8 mouse cellular contexts compared by ENCODE assay signal in genomic region chr14:31251626-31252025, GRCm38 (mm10). TPM values are rescaled to one million over a fixed set of nuclear protein-coding genes. Genes with fewer than 3 reads are reported as not detected.
DNase-seq lines count a peak whose midpoint lies in the region; ATAC-seq and TF ChIP-seq lines count a peak whose summit lies in the region.

No protein-coding gene starts in this region.

- intact Hi-C loops in heart, adult 2 months (cut with DNase I) = loop anchor here (2.0 to 5.0 kb wide), 3 partner anchors 35 to 119 kb away; partner anchors contain the start of genes Capn7, Nisch, Nt5dc2 and Sema3g
- intact Hi-C loops in heart, postnatal 14 days (cut with DNase I) = loop anchor here (5.0 kb wide), 1 partner anchor 34 kb away; the partner anchor contains the start of genes Nisch and Sema3g
- intact Hi-C loops in gastrocnemius, postnatal 14 days (cut with DNase I; ENCODE audit: low total_unique reads) = loop anchor here (10.0 kb wide), 1 partner anchor 123 kb away; no protein-coding TSS in a partner anchor

- no peak for TF ChIP-seq POLR2A in heart, adult 2 months (IDR thresholded peaks at IDR 0.05; ENCODE audit: insufficient read depth, low read depth, low read length)

- H3K4me1 ChIP-seq in heart, adult 2 months (ENCODE audit: control insufficient read depth, insufficient read depth, low read length) = peaks cover 3% of the 10 kb centered on the region
- H3K4me1 ChIP-seq in forebrain, embryonic 12.5 days = peaks cover 22% of the 10 kb centered on the region
- peaks cover 7 to 9% of the 10 kb centered on the region in 2 experiments for H3K4me1 ChIP-seq in liver, embryonic 14.5 days (replicated peaks; ENCODE audit: control insufficient read depth in 2 of 2, insufficient read depth in 2 of 2, low read length in 1 of 2)

- H3K36me3 ChIP-seq in heart, adult 2 months (ENCODE audit: control insufficient read depth, insufficient read depth, low read length) = no peaks in the 10 kb centered on the region; the same call in 1 of the 2 replicates
- peaks cover 40% of the 10 kb centered on the region for H3K36me3 ChIP-seq in forebrain, embryonic 12.5 days (replicated peaks)
- H3K36me3 ChIP-seq in liver, embryonic 14.5 days (replicated peaks; ENCODE audit: control insufficient read depth, insufficient read depth, low read depth) = peaks cover 36% of the 10 kb centered on the region

- peak overlapping the region; percentile 92 for H3K9ac ChIP-seq in heart, adult 2 months (ENCODE audit: low read depth, low read length)
- peak overlapping the region; percentile 96 for H3K9ac ChIP-seq in forebrain, embryonic 12.5 days
- peak overlapping the region; percentile 94 for H3K9ac ChIP-seq in liver, embryonic 14.5 days (replicated peaks)

- peak overlapping the region; percentile 90 for H3K27ac ChIP-seq in heart, adult 2 months
- H3K27ac ChIP-seq in forebrain, embryonic 12.5 days = peak overlapping the region; percentile 91
- H3K27ac ChIP-seq in liver, embryonic 14.5 days = peak overlapping the region; percentile 44

- no peaks in the 10 kb centered on the region for H3K27me3 ChIP-seq in heart, adult 2 months (ENCODE audit: control insufficient read depth, insufficient read depth, low read length)
- H3K27me3 ChIP-seq in forebrain, embryonic 12.5 days = no peaks in the 10 kb centered on the region
- H3K27me3 ChIP-seq in liver, embryonic 14.5 days (ENCODE audit: control insufficient read depth, insufficient read depth, low read length) = no peaks in the 10 kb centered on the region

- no peaks in the 10 kb centered on the region for H3K9me3 ChIP-seq in forebrain, embryonic 12.5 days
- no peaks in the 10 kb centered on the region for H3K9me3 ChIP-seq in liver, embryonic 14.5 days (ENCODE audit: control insufficient read depth, low read length)

- peak overlapping the region; percentile 99 for H3K4me3 ChIP-seq in heart, adult 2 months
- H3K4me3 ChIP-seq in forebrain, embryonic 12.5 days (replicated peaks) = peak overlapping the region; percentile 93
- H3K4me3 ChIP-seq in liver, embryonic 14.5 days (ENCODE audit: insufficient read depth in 1 of 2, low read depth in 2 of 2, low read length in 2 of 2) = peak overlapping the region; percentile 88 to 97

- H3K4me2 ChIP-seq in forebrain, embryonic 12.5 days = peak overlapping the region; percentile 92
- peak overlapping the region; percentile 82 for H3K4me2 ChIP-seq in liver, embryonic 14.5 days (ENCODE audit: low read depth)

- H3K79me2 ChIP-seq in heart, adult 2 months (replicated peaks; ENCODE audit: control insufficient read depth, insufficient read depth, low read length) = no peaks in the 10 kb centered on the region

- ATAC-seq in CD4-positive, CD25-positive, alpha-beta regulatory T cell, adult 4 months = peak; percentile 30
- no peak; the same call in 1 of the 2 replicates for ATAC-seq in forebrain, embryonic 12.5 days (ENCODE audit: low FRiP score)
- peak; percentile 22 for ATAC-seq in liver, embryonic 14.5 days (ENCODE audit: insufficient read depth)

- DNase-seq in heart, adult 2 months = no peak
- DNase-seq in heart, postnatal 14 days = no peak
- DNase-seq in liver, embryonic 14.5 days (ENCODE audit: low read depth in 3 of 3, low spot score in 3 of 3) = no peak
- DNase-seq in layer of hippocampus, postnatal 25 days (ENCODE audit: extremely low spot score in 1 of 2, low spot score in 1 of 2) = no peak
- DNase-seq in right cerebral cortex, postnatal 14 days = no peak
- no peak for DNase-seq in gastrocnemius, postnatal 14 days

- under 1% methylated on average over 18 of the region's 18 CpGs for WGBS in heart, adult 2 months
- 3% methylated on average over 13 of the region's 18 CpGs for WGBS in forebrain, embryonic 12.5 days
- WGBS in liver, embryonic 14.5 days (ENCODE audit: insufficient replicate concordance) = under 1% methylated on average over 18 of the region's 18 CpGs

- TF ChIP-seq EP300 in heart, adult 2 months (IDR thresholded peaks at IDR 0.05; ENCODE audit: insufficient read depth, low read depth, low read length) = no peak
- TF ChIP-seq EP300 in liver, embryonic 14.5 days (IDR thresholded peaks at IDR 0.05; ENCODE audit: low read depth) = no peak

- TF ChIP-seq CTCF in heart, adult 2 months (IDR thresholded peaks at IDR 0.05) = no peak
- TF ChIP-seq CTCF in liver, embryonic 14.5 days (IDR thresholded peaks at IDR 0.05; ENCODE audit: low read depth) = 0 out of 2 replicates have a peak, but pooled peaks have one; percentile 6

RNA-seq across cellular contexts. Expression of gene Bap1, which starts 0.4 kb away (rescaled TPM):
- total RNA-seq in heart, adult 2 months (2021) = 10 to 100 TPM; 39.6 to 49.1 TPM
- polyA plus RNA-seq in heart, adult 2 months (2012; rRNA removed) = 43.6 and 55.2 TPM in 2 replicates
- 10 to 100 TPM; 47.3 to 47.5 TPM for total RNA-seq in heart, postnatal 14 days (2021)
- polyA plus RNA-seq in CD4-positive, CD25-positive, alpha-beta regulatory T cell, adult 4 months (2017; shearing (Covaris generic)) = 10 to 100 TPM; 26.4 to 36.3 TPM
- 130 and 135 TPM in 2 replicates for polyA plus RNA-seq in forebrain, embryonic 12.5 days (2016; fragmentation: Nextera tagmentation; extraction: Ambion mirVana)
- 22.1 and 24.4 TPM in 2 replicates for polyA plus RNA-seq in liver, embryonic 14.5 days (2012; rRNA removed)
- polyA plus RNA-seq in liver, embryonic 14.5 days (2014; fragmentation: Nextera tagmentation; extraction: Ambion mirVana) = 28.0 and 30.6 TPM in 2 replicates
- 100 to 1,000 TPM; 127 to 131 TPM for total RNA-seq in layer of hippocampus, postnatal 25 days (2021)
- 10 to 100 TPM; 35.2 to 40.4 TPM for total RNA-seq in gastrocnemius, postnatal 14 days (2021)

RNA-seq across cellular contexts. Expression of gene Phf7, which starts 0.5 kb away (rescaled TPM):
- 1 to 10 TPM; 2.9 to 3.6 TPM for total RNA-seq in heart, adult 2 months (2021)
- polyA plus RNA-seq in heart, adult 2 months (2012; rRNA removed) = 3.1 and 5.7 TPM in 2 replicates
- 1 to 10 TPM; 4.3 to 4.6 TPM for total RNA-seq in heart, postnatal 14 days (2021)
- polyA plus RNA-seq in CD4-positive, CD25-positive, alpha-beta regulatory T cell, adult 4 months (2017; shearing (Covaris generic)) = 10 to 100 TPM; 11.8 to 12.2 TPM
- polyA plus RNA-seq in forebrain, embryonic 12.5 days (2016; fragmentation: Nextera tagmentation; extraction: Ambion mirVana) = 14.8 and 15.8 TPM in 2 replicates
- 2.1 and 3.1 TPM in 2 replicates for polyA plus RNA-seq in liver, embryonic 14.5 days (2012; rRNA removed)
- 6.0 and 7.5 TPM in 2 replicates for polyA plus RNA-seq in liver, embryonic 14.5 days (2014; fragmentation: Nextera tagmentation; extraction: Ambion mirVana)
- 1 to 10 TPM; 3.6 to 4.1 TPM for total RNA-seq in layer of hippocampus, postnatal 25 days (2021)
- total RNA-seq in gastrocnemius, postnatal 14 days (2021) = 1 to 10 TPM; 5.5 to 6.3 TPM

RNA-seq across cellular contexts. Expression of gene Sema3g, which starts 34.0 kb away (rescaled TPM):
- total RNA-seq in heart, adult 2 months (2021) = 10 to 100 TPM; 15.0 to 15.1 TPM
- polyA plus RNA-seq in heart, adult 2 months (2012; rRNA removed) = 6.1 and 8.0 TPM in 2 replicates
- 10 to 100 TPM; 17.4 to 22.2 TPM for total RNA-seq in heart, postnatal 14 days (2021)
- polyA plus RNA-seq in CD4-positive, CD25-positive, alpha-beta regulatory T cell, adult 4 months (2017; shearing (Covaris generic)) = not detected
- polyA plus RNA-seq in forebrain, embryonic 12.5 days (2016; fragmentation: Nextera tagmentation; extraction: Ambion mirVana) = 0.86 and 0.93 TPM in 2 replicates
- 0.06 and 0.15 TPM in 2 replicates for polyA plus RNA-seq in liver, embryonic 14.5 days (2012; rRNA removed)
- 0.05 TPM in 1 of 2 replicates, not detected in the other for polyA plus RNA-seq in liver, embryonic 14.5 days (2014; fragmentation: Nextera tagmentation; extraction: Ambion mirVana)
- 1 to 10 TPM; 4.4 to 5.0 TPM for total RNA-seq in layer of hippocampus, postnatal 25 days (2021)
- total RNA-seq in gastrocnemius, postnatal 14 days (2021) = 1 to 10 TPM; 7.2 to 8.7 TPM

RNA-seq across cellular contexts. Expression of gene Nisch, which starts 34.9 kb away (rescaled TPM):
- 100 to 1,000 TPM; 123 to 129 TPM for total RNA-seq in heart, adult 2 months (2021)
- polyA plus RNA-seq in heart, adult 2 months (2012; rRNA removed) = 187 and 223 TPM in 2 replicates
- 100 to 1,000 TPM; 185 to 197 TPM for total RNA-seq in heart, postnatal 14 days (2021)
- 100 to 1,000 TPM; 151 to 190 TPM for polyA plus RNA-seq in CD4-positive, CD25-positive, alpha-beta regulatory T cell, adult 4 months (2017; shearing (Covaris generic))
- polyA plus RNA-seq in forebrain, embryonic 12.5 days (2016; fragmentation: Nextera tagmentation; extraction: Ambion mirVana) = 439 and 446 TPM in 2 replicates
- polyA plus RNA-seq in liver, embryonic 14.5 days (2012; rRNA removed) = 71.1 and 73.9 TPM in 2 replicates
- polyA plus RNA-seq in liver, embryonic 14.5 days (2014; fragmentation: Nextera tagmentation; extraction: Ambion mirVana) = 50.3 and 61.1 TPM in 2 replicates
- total RNA-seq in layer of hippocampus, postnatal 25 days (2021) = 100 to 1,000 TPM; 431 to 467 TPM
- total RNA-seq in gastrocnemius, postnatal 14 days (2021) = 100 to 1,000 TPM in 1 of 2 experiments, 10 to 100 TPM in 1; 93.2 to 102 TPM

RNA-seq across cellular contexts. Expression of gene Tnnc1, which starts 43.5 kb away (rescaled TPM):
- 1,000 to 10,000 TPM; 5,084 to 5,508 TPM for total RNA-seq in heart, adult 2 months (2021)
- polyA plus RNA-seq in heart, adult 2 months (2012; rRNA removed) = 4,851 and 5,939 TPM in 2 replicates
- 1,000 to 10,000 TPM; 4,401 to 4,949 TPM for total RNA-seq in heart, postnatal 14 days (2021)
- polyA plus RNA-seq in CD4-positive, CD25-positive, alpha-beta regulatory T cell, adult 4 months (2017; shearing (Covaris generic)) = not detected
- 1.6 and 2.1 TPM in 2 replicates for polyA plus RNA-seq in forebrain, embryonic 12.5 days (2016; fragmentation: Nextera tagmentation; extraction: Ambion mirVana)
- polyA plus RNA-seq in liver, embryonic 14.5 days (2012; rRNA removed) = 18.2 and 22.2 TPM in 2 replicates
- 37.5 and 41.2 TPM in 2 replicates for polyA plus RNA-seq in liver, embryonic 14.5 days (2014; fragmentation: Nextera tagmentation; extraction: Ambion mirVana)
- total RNA-seq in layer of hippocampus, postnatal 25 days (2021) = 1 to 10 TPM; 2.2 to 3.1 TPM
- total RNA-seq in gastrocnemius, postnatal 14 days (2021) = 100 to 1,000 TPM; 273 to 573 TPM
